Comparison of ENCODE assay signal across 19 mouse cellular contexts in genomic region chr6:23306046-23306445, GRCm38 (mm10). TPM values are rescaled to one million over a fixed set of nuclear protein-coding genes. Genes with fewer than 3 reads are reported as not detected.
DNase-seq lines count a peak whose midpoint lies in the region; ATAC-seq and TF ChIP-seq lines count a peak whose summit lies in the region.
"Had no signal": no experiment of that assay in that cellular context is flagged by ENCODE, and none has a peak within 500 bp of the region (broad histone marks: within the 10 kb centered on the region; RNA-seq: fewer than 3 reads in every experiment).

No protein-coding gene starts in this region.

- H3K36me3 ChIP-seq in forebrain, embryonic 10.5 days (replicated peaks), result no peaks in the 10 kb centered on the region
- no peaks in the 10 kb centered on the region for H3K36me3 ChIP-seq in forebrain, embryonic 11.5 days (ENCODE audit: control insufficient read depth, insufficient read depth, low read length)
- no peaks in the 10 kb centered on the region for H3K36me3 ChIP-seq in kidney, postnatal 0 days (ENCODE audit: insufficient read depth, low read length)
- no peaks in the 10 kb centered on the region for H3K36me3 ChIP-seq in forebrain, embryonic 16.5 days (ENCODE audit: control insufficient read depth, insufficient read depth)
- H3K36me3 ChIP-seq: heart, embryonic 13.5 days; hindbrain, embryonic 15.5 days had no signal

- TF ChIP-seq CTCF in kidney, postnatal 0 days (IDR thresholded peaks at IDR 0.05; ENCODE audit: low read depth), result no peak

- H3K4me2 ChIP-seq in forebrain, embryonic 11.5 days (ENCODE audit: low read depth, low read length, severe bottlenecking), result no peak overlapping the region
- H3K4me2 ChIP-seq in kidney, postnatal 0 days (ENCODE audit: low read length), result no peak overlapping the region
- H3K4me2 ChIP-seq in forebrain, embryonic 16.5 days (ENCODE audit: low read length), result no peak overlapping the region
- H3K4me2 ChIP-seq: heart, embryonic 13.5 days; hindbrain, embryonic 15.5 days had no signal

- no peaks in the 10 kb centered on the region for H3K9me3 ChIP-seq in forebrain, embryonic 10.5 days
- H3K9me3 ChIP-seq in forebrain, embryonic 11.5 days (ENCODE audit: control insufficient read depth, low read length), result no peaks in the 10 kb centered on the region
- no peaks in the 10 kb centered on the region for H3K9me3 ChIP-seq in kidney, postnatal 0 days (replicated peaks; ENCODE audit: low read length)
- no peaks in the 10 kb centered on the region for H3K9me3 ChIP-seq in forebrain, embryonic 16.5 days (ENCODE audit: control insufficient read depth, low read length)
- H3K9me3 ChIP-seq: heart, embryonic 13.5 days; hindbrain, embryonic 15.5 days had no signal

- H3K27me3 ChIP-seq in forebrain, embryonic 10.5 days (ENCODE audit: poor library complexity, severe bottlenecking), result peaks cover 28% of the 10 kb centered on the region
- no peaks in the 10 kb centered on the region for H3K27me3 ChIP-seq in forebrain, embryonic 11.5 days (ENCODE audit: control insufficient read depth, insufficient read depth, low read length)
- no peaks in the 10 kb centered on the region for H3K27me3 ChIP-seq in kidney, postnatal 0 days (ENCODE audit: insufficient read depth, low read length)
- H3K27me3 ChIP-seq in forebrain, embryonic 16.5 days (replicated peaks; ENCODE audit: control insufficient read depth, insufficient read depth, low read length), result no peaks in the 10 kb centered on the region; the same call in 1 of the 2 replicates
- H3K27me3 ChIP-seq: heart, embryonic 13.5 days; hindbrain, embryonic 15.5 days had no signal

- WGBS in forebrain, embryonic 10.5 days, result 85% methylated on average over 6 of the region's 6 CpGs
- WGBS in forebrain, embryonic 11.5 days, result 80% methylated on average over 6 of the region's 6 CpGs
- WGBS in kidney, postnatal 0 days, result 68% methylated on average over 6 of the region's 6 CpGs
- 62% methylated on average over 6 of the region's 6 CpGs for WGBS in forebrain, embryonic 16.5 days

- no peak for DNase-seq in forebrain, embryonic 10.5 days (ENCODE audit: extremely low spot score, low spot score)
- DNase-seq in forebrain, embryonic 11.5 days (ENCODE audit: low spot score), result no peak
- DNase-seq in kidney, postnatal 0 days (ENCODE audit: low spot score), result peak; percentile 3
- DNase-seq in kidney, postnatal 25 days, result no peak
- no peak for DNase-seq in testis, postnatal 10 days (ENCODE audit: low spot score)
- no peak for DNase-seq in spleen, postnatal 10 days (ENCODE audit: low spot score in 2 of 2)
- DNase-seq: adrenal gland, postnatal 10 days; cerebellum, adult 18-20 months; cerebellum, adult 9-11 months; gastrocnemius, adult 2 months; gastrocnemius, postnatal 25 days; heart, postnatal 36 days had no signal

- H3K4me3 ChIP-seq in forebrain, embryonic 10.5 days, result no peak overlapping the region
- no peak overlapping the region for H3K4me3 ChIP-seq in forebrain, embryonic 11.5 days (ENCODE audit: low read depth, low read length)
- H3K4me3 ChIP-seq in kidney, postnatal 0 days (replicated peaks; ENCODE audit: low read depth, low read length), result no peak overlapping the region
- H3K4me3 ChIP-seq in forebrain, embryonic 16.5 days (replicated peaks; ENCODE audit: low read length), result no peak overlapping the region
- H3K4me3 ChIP-seq: gastrocnemius, adult 2 months; heart, embryonic 13.5 days; hindbrain, embryonic 15.5 days had no signal

- no peak overlapping the region for H3K9ac ChIP-seq in forebrain, embryonic 11.5 days (ENCODE audit: low read length)
- H3K9ac ChIP-seq in kidney, postnatal 0 days (ENCODE audit: low read depth, low read length), result no peak overlapping the region
- H3K9ac ChIP-seq in forebrain, embryonic 16.5 days (replicated peaks; ENCODE audit: low read depth, low read length), result no peak overlapping the region
- H3K9ac ChIP-seq: heart, embryonic 13.5 days; hindbrain, embryonic 15.5 days had no signal

- peaks cover 26% of the 10 kb centered on the region for H3K4me1 ChIP-seq in forebrain, embryonic 10.5 days
- no peaks in the 10 kb centered on the region for H3K4me1 ChIP-seq in forebrain, embryonic 11.5 days (replicated peaks; ENCODE audit: control insufficient read depth, insufficient read depth, low read length)
- H3K4me1 ChIP-seq in kidney, postnatal 0 days (replicated peaks; ENCODE audit: insufficient read depth, low read length), result no peaks in the 10 kb centered on the region
- H3K4me1 ChIP-seq in forebrain, embryonic 16.5 days (replicated peaks; ENCODE audit: control insufficient read depth, insufficient read depth, low read length), result no peaks in the 10 kb centered on the region
- H3K4me1 ChIP-seq: heart, embryonic 13.5 days; hindbrain, embryonic 15.5 days had no signal

- no peak for ATAC-seq in forebrain, embryonic 11.5 days (replicated peaks; ENCODE audit: low FRiP score)
- no peak for ATAC-seq in kidney, postnatal 0 days (replicated peaks; ENCODE audit: low FRiP score, low read depth)
- ATAC-seq in forebrain, embryonic 16.5 days, result peak; percentile 70
- ATAC-seq: intestine, embryonic 16.5 days had no signal

- H3K27ac ChIP-seq in forebrain, embryonic 10.5 days, result peak overlapping the region; percentile 8; the same call in 1 of the 2 replicates
- H3K27ac ChIP-seq in forebrain, embryonic 11.5 days (ENCODE audit: low read depth, low read length), result no peak overlapping the region
- H3K27ac ChIP-seq in kidney, postnatal 0 days, result no peak overlapping the region
- H3K27ac ChIP-seq in forebrain, embryonic 16.5 days (ENCODE audit: low read length), result no peak overlapping the region
- H3K27ac ChIP-seq: gastrocnemius, adult 2 months; heart, embryonic 13.5 days; hindbrain, embryonic 15.5 days had no signal

RNA-seq across cellular contexts. Expression of gene Fezf1, which starts 57.9 kb away (rescaled TPM):
- 35.1 and 38.2 TPM in 2 replicates for polyA plus RNA-seq in forebrain, embryonic 10.5 days (2016; fragmentation: Nextera tagmentation; extraction: Ambion mirVana)
- polyA plus RNA-seq in forebrain, embryonic 11.5 days (2014; fragmentation: Nextera tagmentation; extraction: Ambion mirVana), result 34.9 and 37.0 TPM in 2 replicates
- not detected in 2 replicates for polyA plus RNA-seq in kidney, postnatal 0 days (2015; fragmentation: Nextera tagmentation; extraction: Ambion mirVana)
- polyA plus RNA-seq in forebrain, embryonic 16.5 days (2015; fragmentation: Nextera tagmentation; extraction: Ambion mirVana), result 4.1 and 15.2 TPM in 2 replicates
- polyA plus RNA-seq: C2C12; heart, embryonic 13.5 days; heart, postnatal 0 days; hindbrain, embryonic 11.5 days; hindbrain, embryonic 15.5 days; intestine, embryonic 16.5 days had no signal
